Mouse (Mus musculus): ENCODE data around the gene Als2cl.

DNA sequence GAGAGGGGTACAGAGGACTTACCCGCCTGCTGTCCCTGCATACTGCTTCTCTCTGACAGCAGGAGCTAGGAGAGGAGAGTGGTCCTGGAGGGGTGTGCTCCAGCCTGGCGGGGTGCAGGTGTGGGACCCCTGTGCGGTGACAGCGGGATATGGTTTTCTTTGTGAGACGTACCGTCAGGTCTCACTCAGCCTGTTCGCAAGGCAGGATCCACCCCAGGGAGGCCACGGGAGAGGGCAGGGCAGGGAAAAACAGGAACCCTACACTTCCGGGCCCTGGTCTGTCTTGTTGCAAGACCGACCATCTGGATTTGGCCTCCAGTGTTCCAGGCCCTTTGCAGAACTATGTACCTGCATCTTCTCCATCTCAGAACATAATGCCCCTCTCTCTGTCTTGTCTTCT is 13.8 kb downstream of the Als2cl start:
- no peak for TF ChIP-seq CTCF (IDR thresholded peaks at IDR 0.05; ENCODE audit: low read depth, low read length)
- no peak for TF ChIP-seq POLR2A (IDR thresholded peaks at IDR 0.05; ENCODE audit: extremely low read depth, insufficient read depth, low read length)
